Mouse (Mus musculus) neural tube, embryonic 15.5 days (tissue): ENCODE results near the gene Olfr1029. TPM values are rescaled to one million over a fixed set of nuclear protein-coding genes. Genes with fewer than 3 reads are reported as not detected.
A peak's percentile ranks its signal among the peaks of the same experiment; 100 is the strongest.
"Not testable (repeated sequence)": the region's sequence is repeated elsewhere in the genome, so short reads cannot be mapped to it uniquely, and the experiment has no call there.

Experiments used
- ATAC-seq: fragments of 200-750 bp; cut with Nextera tagmentation; 2 replicates; pipeline ENCODE4 v1.8.0; 2017; ENCODE audit warnings: mild to moderate bottlenecking, moderate TSS enrichment, moderate library complexity; ENCODE audit not compliant: low FRiP score
- H3K27ac ChIP-seq: fragments of 300-500 bp; sonication (generic); replicated peaks from 2 replicates; pipeline ENCODE4 v1.5.1; 2015; ENCODE audit warnings: mild to moderate bottlenecking, inconsistent platforms
- H3K27me3 ChIP-seq: fragments of 300-500 bp; sonication (generic); replicated peaks from 2 replicates; pipeline ENCODE4 v1.6.1; 2015; ENCODE audit warnings: inconsistent platforms
- H3K36me3 ChIP-seq: fragments of 300-500 bp; sonication (generic); 2 replicates; pipeline ENCODE4 v1.6.1; 2015; ENCODE audit warnings: inconsistent platforms
- H3K4me1 ChIP-seq: fragments of 300-500 bp; sonication (generic); 2 replicates; pipeline ENCODE4 v1.6.1; 2015; ENCODE audit warnings: inconsistent platforms
- H3K4me2 ChIP-seq: fragments of 300-500 bp; sonication (generic); 2 replicates; pipeline ENCODE4 v1.6.1; 2015; ENCODE audit warnings: inconsistent platforms, mild to moderate bottlenecking, moderate library complexity
- H3K4me3 ChIP-seq: fragments of 300-500 bp; sonication (generic); replicated peaks from 2 replicates; pipeline ENCODE4 v1.5.1; 2015; ENCODE audit warnings: mild to moderate bottlenecking, inconsistent platforms
- H3K9ac ChIP-seq: fragments of 300-500 bp; sonication (generic); replicated peaks from 2 replicates; pipeline ENCODE4 v1.6.1; 2015; ENCODE audit warnings: mild to moderate bottlenecking, inconsistent platforms
- H3K9me3 ChIP-seq: fragments of 300-500 bp; sonication (generic); replicated peaks from 2 replicates; pipeline ENCODE4 v1.6.1; 2016; ENCODE audit warnings: inconsistent platforms
- WGBS: fragments of 180-500 bp; shearing (Covaris S2); methylation state at CpG from one replicate; pipeline ENCODE4 v1.1.7; 2015; ENCODE audit warnings: mixed read lengths; 5-methylcytosine and 5-hydroxymethylcytosine counted together
- polyA plus RNA-seq: library from polyadenylated mRNA; unstranded; fragments of >200 nt; fragmentation: Nextera tagmentation; extraction: Ambion mirVana; gene quantifications from 2 replicates; pipeline ENCODE4 v1.2.1, GENCODE M21; 2015

Olfr1029 gene
- not detected in 2 replicates for polyA plus RNA-seq

DNA sequence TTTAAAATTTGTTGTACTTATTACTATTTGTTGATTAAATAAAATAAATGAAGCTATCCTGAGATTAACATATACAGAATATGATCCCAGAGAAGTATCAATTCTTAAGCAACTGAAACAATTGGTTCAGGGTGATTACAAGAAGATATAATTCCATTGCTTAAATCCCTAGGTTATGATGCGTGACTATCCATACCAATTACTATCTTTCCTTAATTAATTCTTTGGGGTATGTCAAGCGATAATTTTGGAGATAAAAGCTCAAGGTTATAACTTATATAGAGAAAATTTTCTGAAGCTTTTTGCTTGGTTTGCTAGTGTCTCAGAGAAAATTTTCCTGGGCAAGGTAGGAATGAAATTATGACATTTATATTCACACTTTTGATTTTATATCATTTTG is at the start of gene Olfr1029:
Gene Olfr1029 (plus strand): TSS at position 301 of the 400 bp plus-strand sequence.
- no peaks in the 10 kb centered on the region for H3K9me3 ChIP-seq
- no peak within 1 kb of the TSS for H3K9ac ChIP-seq
- 86% methylated on average over 2 of the region's 2 CpGs for WGBS

DNA sequence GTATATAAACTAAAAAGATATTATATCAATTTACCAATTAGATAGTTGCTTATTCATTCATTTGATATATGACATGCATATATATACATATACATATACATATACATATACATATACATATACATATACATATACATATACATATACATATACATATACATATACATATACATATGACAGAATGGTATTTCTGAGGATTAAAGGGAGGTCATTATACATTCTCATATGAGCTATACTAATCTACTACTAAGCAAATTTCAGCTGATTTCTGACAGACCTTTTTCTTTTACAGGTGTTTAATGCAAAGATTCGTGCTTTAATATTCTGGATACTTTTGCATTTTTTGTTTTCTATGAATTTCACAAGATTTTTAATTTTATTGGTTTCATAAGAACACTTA is 23.6 kb upstream of the Olfr1029 start, which contains the start of gene Olfr1028:
Gene Olfr1028 (plus strand): TSS at position 301 of the 400 bp plus-strand sequence.
- Histone ChIP-seq H3K27ac (no peak within 1 kb of the TSS), H3K4me3 (no peak within 1 kb of the TSS), H3K4me1 (no peaks in the 10 kb centered on the region), H3K27me3 (no peaks in the 10 kb centered on the region), H3K9me3 (no peaks in the 10 kb centered on the region), H3K36me3 (no peaks in the 10 kb centered on the region), H3K4me2 (no peak within 1 kb of the TSS), H3K9ac (no peak within 1 kb of the TSS)
- no peak for ATAC-seq
- WGBS = 82% methylated on average over 1 of the region's 1 CpGs

More for the DNA sequence above, at the start of gene Olfr1029:
- Histone ChIP-seq H3K4me2 (no peak within 1 kb of the TSS), H3K27ac (no peak within 1 kb of the TSS), H3K36me3 (no peaks in the 10 kb centered on the region), H3K4me3 (no peak within 1 kb of the TSS), H3K27me3 (no peaks in the 10 kb centered on the region), H3K4me1 (no peaks in the 10 kb centered on the region)
- ATAC-seq = no peak

DNA sequence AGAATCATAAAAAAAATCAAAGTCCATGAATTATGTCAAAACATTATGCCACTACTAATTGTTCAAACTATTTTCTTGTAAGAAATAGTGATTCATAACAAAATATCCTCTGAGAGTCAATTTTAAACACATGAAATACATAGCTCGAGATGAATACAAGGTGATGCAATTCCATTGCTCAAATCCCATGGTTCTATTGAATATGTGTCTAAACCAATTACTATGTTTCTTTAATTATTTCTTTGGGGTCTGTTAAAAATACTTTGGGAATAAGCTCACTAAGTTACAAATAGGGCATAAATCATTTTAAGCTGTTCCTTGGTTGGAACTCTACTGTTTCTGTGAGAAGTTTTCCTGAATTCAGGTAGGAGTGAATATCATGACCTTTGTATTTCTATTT is 5.3 kb downstream of the Olfr1029 start, which contains the start of gene Olfr1030:
Gene Olfr1030 (plus strand): TSS at position 301 of the 400 bp plus-strand sequence.
- Histone ChIP-seq H3K9ac (no peak within 1 kb of the TSS), H3K27ac (no peak within 1 kb of the TSS), H3K36me3 (no peaks in the 10 kb centered on the region), H3K27me3 (no peaks in the 10 kb centered on the region), H3K4me3 (no peak within 1 kb of the TSS), H3K9me3 (no peaks in the 10 kb centered on the region), H3K4me1 (no peaks in the 10 kb centered on the region), H3K4me2 (no peak within 1 kb of the TSS)
- ATAC-seq = no peak
- 86% methylated on average over 1 of the region's 1 CpGs for WGBS

DNA sequence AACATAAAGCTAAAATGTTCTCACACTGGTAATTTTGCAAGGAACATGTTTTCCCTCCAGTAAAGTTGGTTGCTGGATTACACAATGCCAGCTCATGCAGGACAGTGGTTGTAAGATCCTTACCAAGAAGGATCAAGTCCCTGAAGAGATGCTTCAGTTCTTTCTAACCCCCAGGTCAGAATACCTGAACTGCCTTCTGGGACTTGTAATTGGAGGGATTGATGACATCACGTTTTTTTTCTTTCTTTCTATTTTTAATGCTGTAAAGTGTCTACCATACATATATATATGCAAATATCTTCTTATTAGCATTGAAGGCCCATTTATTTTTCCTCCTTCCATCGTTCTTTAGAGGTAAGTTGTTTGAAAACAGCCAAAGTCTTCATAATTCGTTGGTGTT is 16.3 kb downstream of the Olfr1029 start, which contains the start of gene Olfr1031:
Gene Olfr1031 (plus strand): TSS at position 301 of the 400 bp plus-strand sequence.
- Histone ChIP-seq H3K27me3 (no peaks in the 10 kb centered on the region), H3K4me2 (no peak within 1 kb of the TSS), H3K4me1 (no peaks in the 10 kb centered on the region), H3K9ac (no peak within 1 kb of the TSS), H3K36me3 (no peaks in the 10 kb centered on the region), H3K4me3 (no peak within 1 kb of the TSS), H3K27ac (no peak within 1 kb of the TSS), H3K9me3 (no peaks in the 10 kb centered on the region)
- ATAC-seq = no peak
- WGBS = 70% methylated on average over 3 of the region's 3 CpGs

DNA sequence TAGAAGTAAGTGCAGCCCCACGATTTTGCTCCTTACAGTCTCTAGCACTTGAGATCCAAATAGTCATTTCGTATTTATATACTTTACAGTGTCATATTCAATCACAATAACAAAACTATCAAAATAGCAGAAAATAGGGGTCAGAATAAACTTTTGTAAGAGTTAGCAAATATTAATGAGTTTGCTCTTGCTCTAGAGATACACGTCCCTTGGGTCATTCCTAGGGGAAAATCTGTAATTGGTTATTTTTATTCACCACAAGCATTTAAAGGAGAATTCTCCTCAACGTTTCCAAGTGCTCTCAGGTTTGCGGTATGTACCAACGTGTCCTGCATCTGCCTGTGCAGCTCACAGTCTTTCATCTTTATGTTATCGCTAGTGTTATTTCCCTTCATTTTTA is 31.5 kb downstream of the Olfr1029 start, which contains the start of gene Olfr1032:
Gene Olfr1032 (plus strand): TSS at position 301 of the 400 bp plus-strand sequence.
- H3K27me3 ChIP-seq = no peaks in the 10 kb centered on the region
- H3K4me2 ChIP-seq = no peak within 1 kb of the TSS
- no peaks in the 10 kb centered on the region for H3K9me3 ChIP-seq
- H3K4me1 ChIP-seq = no peaks in the 10 kb centered on the region
- H3K9ac ChIP-seq = no peak within 1 kb of the TSS
- H3K4me3 ChIP-seq = no peak within 1 kb of the TSS
- no peak for ATAC-seq
- 89% methylated on average over 7 of the region's 7 CpGs for WGBS
- H3K36me3 ChIP-seq = no peaks in the 10 kb centered on the region
- H3K27ac ChIP-seq = no peak within 1 kb of the TSS

DNA sequence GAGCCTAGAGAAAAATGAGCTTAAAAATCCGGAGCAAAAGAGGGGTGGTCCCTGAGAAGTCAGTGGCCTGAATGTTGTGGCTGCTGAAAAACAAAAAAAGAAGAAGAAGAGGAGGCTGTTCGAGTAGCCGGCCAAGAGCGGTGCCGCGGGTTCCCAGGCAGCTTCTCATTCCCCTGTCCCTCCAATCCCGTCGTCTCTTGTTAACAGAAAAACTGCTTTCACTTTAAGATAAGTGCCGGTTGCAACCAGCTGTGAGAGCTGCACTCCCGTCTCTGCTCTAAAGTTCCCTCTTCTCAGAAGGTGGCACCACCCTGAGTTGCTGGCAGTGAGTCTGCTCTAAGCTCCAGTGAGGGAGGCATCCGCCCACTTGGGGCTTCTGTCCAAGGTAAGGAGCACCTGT is 46.7 kb downstream of the Olfr1029 start, which contains the start of gene Olfr1033:
Gene Olfr1033 (plus strand): TSS at position 228 of the 400 bp plus-strand sequence.
- 5% methylated on average over 11 of the region's 11 CpGs for WGBS
- H3K4me3 ChIP-seq = peak within 1 kb of the TSS; percentile 35
- H3K27ac ChIP-seq, H3K9ac ChIP-seq, H3K9me3 ChIP-seq, H3K36me3 ChIP-seq, H3K4me1 ChIP-seq, H3K27me3 ChIP-seq, ATAC-seq: not testable (repeated sequence)
- peak within 1 kb of the TSS; percentile 54 for H3K4me2 ChIP-seq

DNA sequence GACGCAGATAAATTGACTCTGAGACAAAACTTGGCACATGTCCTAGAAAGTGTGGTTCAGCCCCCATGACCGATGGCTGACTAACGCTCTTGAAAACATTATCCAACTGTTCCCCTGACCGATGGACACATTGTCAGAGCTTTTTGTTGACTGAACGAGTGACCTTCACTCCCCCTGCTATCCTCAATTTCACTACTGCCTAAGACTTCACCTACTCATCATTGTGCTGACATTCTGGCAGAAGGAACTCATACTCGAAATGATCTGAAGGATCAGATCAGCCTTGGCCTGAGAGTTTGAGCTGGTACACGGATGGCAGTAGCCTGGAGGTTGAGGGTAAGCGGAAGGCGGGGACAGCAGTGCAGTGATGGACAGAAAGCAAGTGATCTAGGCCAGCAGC is 47.8 kb downstream of the Olfr1029 start:
- not testable (repeated sequence) for H3K9me3 ChIP-seq, H3K4me1 ChIP-seq, H3K27ac ChIP-seq, H3K4me2 ChIP-seq, H3K27me3 ChIP-seq, H3K4me3 ChIP-seq, ATAC-seq, H3K36me3 ChIP-seq, H3K9ac ChIP-seq
- WGBS = 76% methylated on average over 5 of the region's 9 CpGs

Other genes starting within 250 kb of the Olfr1029 start
- gene Olfr1012, start 211.1 kb upstream of the Olfr1029 start, polyA plus RNA-seq = not detected in 2 replicates
- gene Olfr1013, start 206.8 kb upstream of the Olfr1029 start, polyA plus RNA-seq = not detected in 2 replicates
- gene Olfr1014, start 201.2 kb upstream of the Olfr1029 start, polyA plus RNA-seq = not detected in 2 replicates
- not detected in 2 replicates for gene Olfr1015, start 191.9 kb upstream of the Olfr1029 start, polyA plus RNA-seq
- not detected in 2 replicates for gene Olfr1016, start 171.4 kb upstream of the Olfr1029 start, polyA plus RNA-seq
- gene Olfr1018, start 155.4 kb upstream of the Olfr1029 start, polyA plus RNA-seq = not detected in 2 replicates
- gene Olfr1019, start 128.4 kb upstream of the Olfr1029 start, polyA plus RNA-seq = not detected in 2 replicates
- gene Olfr1020, start 126.9 kb upstream of the Olfr1029 start, polyA plus RNA-seq = not detected in 2 replicates
- not detected in 2 replicates for gene Olfr1022, start 105.3 kb upstream of the Olfr1029 start, polyA plus RNA-seq
- not detected in 2 replicates for gene Olfr1023, start 88.3 kb upstream of the Olfr1029 start, polyA plus RNA-seq
- not detected in 2 replicates for gene Olfr1024, start 68.8 kb upstream of the Olfr1029 start, polyA plus RNA-seq
- gene Olfr1025-ps1, start 58.7 kb upstream of the Olfr1029 start, polyA plus RNA-seq = not detected in 2 replicates
- not detected in 2 replicates for gene Olfr1026, start 52.3 kb upstream of the Olfr1029 start, polyA plus RNA-seq
- gene Olfr1028, start 23.5 kb upstream of the Olfr1029 start, polyA plus RNA-seq = not detected in 2 replicates
- gene Olfr1030, start 5.4 kb downstream of the Olfr1029 start, polyA plus RNA-seq = not detected in 2 replicates
- gene Olfr1031, start 16.4 kb downstream of the Olfr1029 start, polyA plus RNA-seq = not detected in 2 replicates
- gene Olfr1032, start 31.6 kb downstream of the Olfr1029 start, polyA plus RNA-seq = not detected in 2 replicates
- gene Olfr1033, start 46.7 kb downstream of the Olfr1029 start, polyA plus RNA-seq = 0.04 and 0.28 TPM in 2 replicates
- not detected in 2 replicates for gene Olfr1034, start 72.0 kb downstream of the Olfr1029 start, polyA plus RNA-seq
- gene Olfr1036, start 100.1 kb downstream of the Olfr1029 start, polyA plus RNA-seq = not detected in 2 replicates
- gene Olfr1037, start 113.5 kb downstream of the Olfr1029 start, polyA plus RNA-seq = not detected in 2 replicates
- gene Olfr1039, start 162.0 kb downstream of the Olfr1029 start, polyA plus RNA-seq = not detected in 2 replicates
- not detected in 2 replicates for gene Olfr1040, start 172.8 kb downstream of the Olfr1029 start, polyA plus RNA-seq
- gene Olfr1042, start 187.9 kb downstream of the Olfr1029 start, polyA plus RNA-seq = not detected in 2 replicates
- not detected in 2 replicates for gene Olfr1043, start 193.6 kb downstream of the Olfr1029 start, polyA plus RNA-seq
- not detected in 2 replicates for gene Olfr1044, start 203.9 kb downstream of the Olfr1029 start, polyA plus RNA-seq
- not detected in 2 replicates for gene Olfr52, start 211.8 kb downstream of the Olfr1029 start, polyA plus RNA-seq
- not detected in 2 replicates for gene Olfr1045, start 229.1 kb downstream of the Olfr1029 start, polyA plus RNA-seq
- not detected in 2 replicates for gene Olfr1046, start 245.4 kb downstream of the Olfr1029 start, polyA plus RNA-seq